Mouse (Mus musculus) CH12.LX (cell line): ENCODE data around the gene Gm49325. TPM values are rescaled to one million over a fixed set of nuclear protein-coding genes. Genes with fewer than 3 reads are reported as not detected.

Experiments
- DNase-seq: peaks from one replicate; pipeline ENCODE4 v3.0.0-alpha.2; 2013; ENCODE audit errors: extremely low read depth
- H3K27ac ChIP-seq: 2 replicates; pipeline ENCODE4 v1.5.1; 2012; ENCODE audit warnings: low read depth, mild to moderate bottlenecking, control low read depth, moderate library complexity; ENCODE audit not compliant: insufficient read depth
- H3K27me3 ChIP-seq: replicated peaks from 2 replicates; pipeline ENCODE3; 2012; ENCODE audit warnings: inconsistent platforms
- H3K36me3 ChIP-seq, 2 experiments: replicated peaks in 1 of 2; 2 replicates each; pipeline versions ENCODE3 to v1.6.1; 2012; ENCODE audit warnings: inconsistent platforms in 1 of 2, low read length in 1 of 2, mild to moderate bottlenecking in 1 of 2, mixed read lengths in 1 of 2, moderate library complexity in 1 of 2; ENCODE audit not compliant: control insufficient read depth in 1 of 2, insufficient read depth in 1 of 2
- H3K4me1 ChIP-seq, 2 experiments: 2 replicates each; pipeline ENCODE4 v1.6.1; 2012; ENCODE audit warnings: inconsistent platforms in 1 of 2, moderate library complexity in 1 of 2; ENCODE audit not compliant: insufficient read depth in 2 of 2, control insufficient read depth in 1 of 2
- H3K4me2 ChIP-seq: 2 replicates; pipeline ENCODE4 v1.6.1; 2012; ENCODE audit warnings: low read depth, mild to moderate bottlenecking, control low read depth; ENCODE audit not compliant: poor library complexity, insufficient read depth, severe bottlenecking
- H3K4me3 ChIP-seq, 3 experiments: fragments of 150-350 bp in 1 of 3; sonication (generic) in 1 of 3; replicated peaks in 1 of 3; 2 replicates each; pipeline versions ENCODE3 to v1.5.1; 2011 to 2012; ENCODE audit warnings: low read depth in 2 of 3, low read length in 2 of 3, mild to moderate bottlenecking in 2 of 3, moderate library complexity in 2 of 3, control low read depth in 1 of 3, improper control_type of control experiment in 1 of 3, inconsistent platforms in 1 of 3, mixed read lengths in 1 of 3; ENCODE audit not compliant: poor library complexity in 1 of 3
- H3K79me2 ChIP-seq: replicated peaks from 2 replicates; pipeline ENCODE4 v1.6.1; 2012; ENCODE audit warnings: mild to moderate bottlenecking, moderate library complexity; ENCODE audit not compliant: control insufficient read depth, poor library complexity, insufficient read depth, severe bottlenecking; ENCODE audit errors: extremely low read depth
- H3K9ac ChIP-seq: 2 replicates; pipeline ENCODE4 v1.6.1; 2012; ENCODE audit warnings: low read depth, mild to moderate bottlenecking, control low read depth, moderate library complexity; ENCODE audit not compliant: insufficient read depth
- H3K9me3 ChIP-seq: replicated peaks from 2 replicates; pipeline ENCODE3; 2012; ENCODE audit warnings: low read length, inconsistent platforms, mixed read lengths
- BHLHE40 ChIP-seq: IDR thresholded peaks from 2 replicates; pipeline ENCODE4 v1.6.1; 2011; ENCODE audit warnings: mild to moderate bottlenecking, low read depth, low read length, improper control_type of control experiment
- CHD1 ChIP-seq: IDR thresholded peaks from 2 replicates; pipeline ENCODE4 v1.6.1; 2012; ENCODE audit warnings: low read depth, low read length, improper control_type of control experiment, inconsistent platforms
- CTCF ChIP-seq, 2 experiments: IDR thresholded peaks in 1 of 2; conservative IDR thresholded peaks in 1 of 2; 2 replicates each; pipeline ENCODE4 v1.5.1; 2011 to 2012; ENCODE audit warnings: low read depth in 2 of 2, low read length in 2 of 2, improper control_type of control experiment in 1 of 2, inconsistent platforms in 1 of 2, mild to moderate bottlenecking in 1 of 2, moderate library complexity in 1 of 2
- ETS1 ChIP-seq: conservative IDR thresholded peaks from 2 replicates; pipeline ENCODE4 v1.6.1; 2012; ENCODE audit warnings: low read depth, mild to moderate bottlenecking, inconsistent platforms, low read length, improper control_type of control experiment, moderate library complexity
- IRF4 ChIP-seq: IDR thresholded peaks from 2 replicates; pipeline ENCODE4 v1.6.1; 2014; ENCODE audit warnings: low read depth, mild to moderate bottlenecking, inconsistent platforms, low read length, improper control_type of control experiment
- NRF1 ChIP-seq: IDR thresholded peaks from 2 replicates; pipeline ENCODE4 v1.6.1; 2014; ENCODE audit warnings: low read depth, mild to moderate bottlenecking, inconsistent platforms, low read length, improper control_type of control experiment, moderate library complexity
- PAX5 ChIP-seq: IDR thresholded peaks from 2 replicates; pipeline ENCODE4 v1.6.1; 2012; ENCODE audit warnings: low read length, inconsistent platforms, mixed read lengths
- RCOR1 ChIP-seq: conservative IDR thresholded peaks from 2 replicates; pipeline ENCODE4 v1.6.1; 2012; ENCODE audit warnings: low read depth, mild to moderate bottlenecking, inconsistent platforms, low read length, improper control_type of control experiment
- SMC3 ChIP-seq: IDR thresholded peaks from 2 replicates; pipeline ENCODE4 v1.6.1; 2011; ENCODE audit warnings: low read depth, low read length, improper control_type of control experiment
- USF1 ChIP-seq: IDR thresholded peaks from 2 replicates; pipeline ENCODE4 v1.6.1; 2014; ENCODE audit warnings: low read depth, mild to moderate bottlenecking, inconsistent platforms, low read length, improper control_type of control experiment
- USF2 ChIP-seq: conservative IDR thresholded peaks from 2 replicates; pipeline ENCODE4 v1.6.1; 2011; ENCODE audit warnings: low read depth, low read length, improper control_type of control experiment
- ZKSCAN1 ChIP-seq: IDR thresholded peaks from 2 replicates; pipeline ENCODE4 v1.6.1; 2012; ENCODE audit warnings: low read depth, inconsistent platforms, low read length, improper control_type of control experiment, borderline replicate concordance
- dilution Hi-C: fragments of 300-500 bp; cut with MboI; formaldehyde crosslinking; loops from 2 replicates; pipeline ENCODE4 v1.14.3; 2020; ENCODE audit warnings: low sequenced_read_pairs; ENCODE audit not compliant: extremely low pct_unique_long_range_greater_than_20kb, extremely low pct_ligation_motif_present
- in situ Hi-C: fragments of 300-500 bp; cut with MboI; formaldehyde crosslinking; loops from 3 replicates; pipeline ENCODE4 v1.14.3; 2019; ENCODE audit warnings: low sequenced_read_pairs, low pct_ligation_motif_present, low pct_unique_long_range_greater_than_20kb, mixed read lengths
- polyA plus RNA-seq: library from polyadenylated mRNA; unstranded; fragments of >175 nt; gene quantifications from 2 replicates; pipeline ENCODE4 v1.2.1, GENCODE M21; 2012; ENCODE audit warnings: low read depth; ENCODE audit not compliant: insufficient read length
- total RNA-seq, 2 experiments: library from RNA; depleted of rRNA; stranded (reverse); fragments of 300-350 nt in 1 of 2; fragments of >200 nt in 1 of 2; gene quantifications; 2 replicates each; pipeline ENCODE4 v1.2.3; 2012 to 2014

Gm49325 gene
- total and polyA plus RNA-seq, 3 experiments = 1.1 to 26.9 TPM; not detected in 1

GRCm38 (mm10) chr10:77629970-77630369, 24.0 kb downstream of the Gm49325 start:
- Histone ChIP-seq H3K4me2 (no peak overlapping the region), H3K27me3 (no peaks in the 10 kb centered on the region), H3K9me3 (no peaks in the 10 kb centered on the region), H3K36me3 (peaks cover 37 to 73% of the 10 kb centered on the region in 2 experiments), H3K4me1 (peaks cover 10 to 84% of the 10 kb centered on the region in 2 experiments), H3K4me3 (no peak overlapping the region), H3K79me2 (peaks cover 60% of the 10 kb centered on the region), H3K27ac (no peak overlapping the region)
- no peak for DNase-seq
- in situ Hi-C loops (loop anchor here (10.0 to 25.0 kb wide), 2 partner anchors 115 to 257 kb away; partner anchors contain the start of gene Fam207a), dilution Hi-C loops (no loop called here)
- peak; percentile 20; the same call in 1 of the 2 replicates for TF ChIP-seq SMC3
- TF ChIP-seq CTCF (conservative IDR thresholded peaks at IDR 0.05 in 1 of 2, IDR thresholded peaks at IDR 0.05 in 1 of 2; ENCODE audit: low read depth in 2 of 2, low read length in 2 of 2) = peak in 1 of 2 experiments; percentile 42; a peak in 2 of 4 replicates
- no peak for TF ChIP-seq ZKSCAN1
- TF ChIP-seq NRF1 = no peak
- TF ChIP-seq BHLHE40 = no peak
- TF ChIP-seq, all 38 proteins: peak for 2
- H3K9ac ChIP-seq = no peak overlapping the region

- H3K9me3 ChIP-seq = no peaks in the 10 kb centered on the region
- dilution Hi-C loops (no loop called here), in situ Hi-C loops (loop anchor here (25.0 kb wide), 1 partner anchor 253 kb away; no protein-coding TSS in a partner anchor)
- peaks cover 38% of the 10 kb centered on the region for H3K79me2 ChIP-seq
- DNase-seq = peak; percentile 52
- no peak overlapping the region for H3K9ac ChIP-seq
- TF ChIP-seq PAX5 = no peak
- peak; percentile 78 for TF ChIP-seq USF2
- TF ChIP-seq USF1 = peak; percentile 74
- peak; percentile 82 for TF ChIP-seq BHLHE40
- peak; percentile 68 for TF ChIP-seq ETS1
- TF ChIP-seq, all 38 proteins: peak for 4
- H3K4me3 ChIP-seq = peak overlapping the region in 1 of 3 experiments; percentile 47
- peaks cover 8 to 59% of the 10 kb centered on the region in 2 experiments for H3K4me1 ChIP-seq
- no peaks in the 10 kb centered on the region for H3K27me3 ChIP-seq
- H3K36me3 ChIP-seq = peaks cover 54 to 86% of the 10 kb centered on the region in 2 experiments
- H3K27ac ChIP-seq = peak overlapping the region; percentile 71
- peak overlapping the region; percentile 34; the same call in 1 of the 2 replicates for H3K4me2 ChIP-seq
These were observed 28.0 kb downstream of the Gm49325 start for GRCm38 (mm10) chr10:77634016-77634415.

GRCm38 (mm10) chr10:77634452-77635231, 28.6 kb downstream of the Gm49325 start:
- H3K27ac ChIP-seq = peak overlapping the region; percentile 23; the same call in 1 of the 2 replicates
- H3K27me3 ChIP-seq = no peaks in the 10 kb centered on the region
- DNase-seq = no peak
- H3K4me3 ChIP-seq = no peak overlapping the region
- H3K4me1 ChIP-seq = peaks cover 8 to 56% of the 10 kb centered on the region in 2 experiments
- dilution Hi-C loops (no loop called here), in situ Hi-C loops (loop anchor here (25.0 kb wide), 1 partner anchor 253 kb away; no protein-coding TSS in a partner anchor)
- no peaks in the 10 kb centered on the region for H3K9me3 ChIP-seq
- no peak overlapping the region for H3K4me2 ChIP-seq
- peaks cover 32% of the 10 kb centered on the region for H3K79me2 ChIP-seq
- peaks cover 56 to 83% of the 10 kb centered on the region in 2 experiments for H3K36me3 ChIP-seq
- TF ChIP-seq CHD1 (no peak), IRF4 (no peak), RCOR1 (no peak), USF1 (no peak)
- TF ChIP-seq, all 38 proteins: peak for 0
- H3K9ac ChIP-seq = no peak overlapping the region
